ENCODE assay signal across 8 mouse cellular contexts in the genomic region with DNA sequence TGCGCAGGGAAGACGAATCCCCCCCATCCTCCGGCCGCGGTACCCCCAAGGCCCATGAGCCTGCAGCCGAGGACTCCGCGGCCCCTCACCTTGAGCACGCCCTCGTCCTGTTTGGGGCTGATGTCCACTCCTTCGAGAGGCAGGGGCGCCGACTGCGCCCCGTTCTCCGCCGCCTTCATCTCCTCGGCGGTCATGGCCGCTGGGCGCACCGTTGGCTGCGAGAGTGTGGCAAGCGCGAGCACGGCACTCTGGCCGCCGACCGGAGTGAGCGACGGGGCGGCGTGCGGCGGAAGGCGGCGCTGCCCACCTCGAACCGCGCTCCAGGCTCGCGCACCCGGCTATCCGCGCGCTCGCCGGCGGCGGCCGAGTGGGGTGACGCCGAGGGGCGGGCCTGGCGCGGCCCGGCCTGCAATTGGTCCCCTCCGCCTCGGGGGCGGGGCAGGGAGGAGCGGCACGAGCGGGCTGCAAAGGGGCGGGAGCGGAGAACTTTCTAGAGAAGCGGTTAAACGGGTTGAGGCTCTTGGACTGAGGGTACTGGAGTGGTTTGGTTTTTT. TPM values are rescaled to one million over a fixed set of nuclear protein-coding genes. Genes with fewer than 3 reads are reported as not detected.
A peak's percentile ranks its signal among the peaks of the same experiment; 100 is the strongest.
DNase-seq lines count a peak whose midpoint lies in the region; ATAC-seq and TF ChIP-seq lines count a peak whose summit lies in the region.

A gene (minus strand): TSS at position 361 of the 554 bp plus-strand sequence.

- H3K9ac ChIP-seq in hindbrain, embryonic 13.5 days = peak within 1 kb of the TSS; percentile 99

- peak within 1 kb of the TSS; percentile 70 for H3K4me2 ChIP-seq in hindbrain, embryonic 13.5 days

- CTCF ChIA-PET in Patski (lab: Charles Lee) = no interaction called here

- POLR2A ChIA-PET in Patski (lab: Charles Lee) = no interaction called here

- H3K4me1 ChIP-seq in hindbrain, embryonic 13.5 days (replicated peaks) = peaks cover 24% of the 10 kb centered on the region

- no peaks in the 10 kb centered on the region for H3K9me3 ChIP-seq in hindbrain, embryonic 13.5 days

- H3K27me3 ChIP-seq in Patski = no peaks in the 10 kb centered on the region
- H3K27me3 ChIP-seq in hindbrain, embryonic 13.5 days = no peaks in the 10 kb centered on the region

- peaks cover 31% of the 10 kb centered on the region for H3K36me3 ChIP-seq in hindbrain, embryonic 13.5 days

- ATAC-seq in Patski = peak; percentile 94
- ATAC-seq in hindbrain, embryonic 13.5 days (ENCODE audit: low FRiP score) = peak; percentile 95

- peak within 1 kb of the TSS; percentile 94 for H3K27ac ChIP-seq in hindbrain, embryonic 13.5 days

- TF ChIP-seq CTCF in Patski (IDR thresholded peaks at IDR 0.05) = no peak

- H3K4me3 ChIP-seq in hindbrain, embryonic 13.5 days = peak within 1 kb of the TSS; percentile 96

- no peak for DNase-seq in Patski (ENCODE audit: low read depth, low spot score)
- peak; percentile 96 to 97 for DNase-seq in cerebellum, postnatal 10 days
- DNase-seq in frontal cortex, postnatal 14 days (ENCODE audit: low spot score in 2 of 2) = peak; percentile 82 to 91
- peak; percentile 87 for DNase-seq in left cerebral cortex, adult 11 months (ENCODE audit: low spot score)
- DNase-seq in lung, postnatal 4 days = peak; percentile 96 to 97
- DNase-seq in retina, postnatal 7 days (ENCODE audit: low read depth, low spot score) = peak; percentile 81
- peak; percentile 93 for DNase-seq in urinary bladder, adult 2 months (ENCODE audit: low spot score)

- WGBS in hindbrain, embryonic 13.5 days = under 1% methylated on average over 66 of the region's 67 CpGs

- in situ Hi-C loops in Patski (cut with MboI; ENCODE audit: low pct_unique_long_range_greater_than_20kb) = loop anchor here (10.0 to 25.0 kb wide), 2 partner anchors 776 to 1101 kb away; no protein-coding TSS in a partner anchor

RNA-seq across cellular contexts. Expression of the gene that starts here (rescaled TPM):
- 284 TPM for polyA plus RNA-seq in Patski (2021)
- 371 and 380 TPM in 2 replicates for polyA plus RNA-seq in hindbrain, embryonic 13.5 days (2015; fragmentation: Nextera tagmentation; extraction: Ambion mirVana)
- 115 and 121 TPM in 2 replicates for polyA plus RNA-seq in urinary bladder, adult 2 months (2012; rRNA removed)
